Mouse (Mus musculus) hindbrain, embryonic 12.5 days (tissue): Measurements from ENCODE around the gene Ier5. TPM values are rescaled to one million over a fixed set of nuclear protein-coding genes. Genes with fewer than 3 reads are reported as not detected.

Experiments used
- ATAC-seq: fragments of 200-750 bp; cut with Nextera tagmentation; 2 replicates; pipeline ENCODE4 v1.8.0; 2017; ENCODE audit warnings: moderate TSS enrichment; ENCODE audit not compliant: low FRiP score
- H3K27ac ChIP-seq: fragments of 300-500 bp; sonication (generic); 2 replicates; pipeline ENCODE4 v1.5.1; 2016; ENCODE audit warnings: mild to moderate bottlenecking
- H3K27me3 ChIP-seq: fragments of 300-500 bp; sonication (generic); 2 replicates; pipeline ENCODE4 v1.6.1; 2016; ENCODE audit warnings: mild to moderate bottlenecking
- H3K36me3 ChIP-seq: fragments of 300-500 bp; sonication (generic); 2 replicates; pipeline ENCODE4 v1.6.1; 2016; ENCODE audit warnings: mild to moderate bottlenecking
- H3K4me1 ChIP-seq: fragments of 300-500 bp; sonication (generic); 2 replicates; pipeline ENCODE4 v1.6.1; 2016
- H3K4me2 ChIP-seq: fragments of 300-500 bp; sonication (generic); replicated peaks from 2 replicates; pipeline ENCODE4 v1.6.1; 2016; ENCODE audit warnings: mild to moderate bottlenecking
- H3K4me3 ChIP-seq: fragments of 300-500 bp; sonication (generic); 2 replicates; pipeline ENCODE4 v1.5.1; 2016; ENCODE audit warnings: mild to moderate bottlenecking
- H3K9ac ChIP-seq: fragments of 300-500 bp; sonication (generic); 2 replicates; pipeline ENCODE4 v1.6.1; 2016; ENCODE audit warnings: mild to moderate bottlenecking, moderate library complexity
- H3K9me3 ChIP-seq: fragments of 300-500 bp; sonication (generic); replicated peaks from 2 replicates; pipeline ENCODE4 v1.6.1; 2016; ENCODE audit warnings: mild to moderate bottlenecking
- WGBS: fragments of 180-500 bp; shearing (Covaris S2); methylation state at CpG from one replicate; pipeline ENCODE4 v1.1.7; 2016; 5-methylcytosine and 5-hydroxymethylcytosine counted together
- polyA plus RNA-seq: library from polyadenylated mRNA; unstranded; fragments of >200 nt; fragmentation: Nextera tagmentation; extraction: Ambion mirVana; gene quantifications from 2 replicates; pipeline ENCODE4 v1.2.1, GENCODE M21; 2016

The Ier5 gene
- polyA plus RNA-seq, 1 experiment from 2014 or later, result 16.5 TPM

DNA sequence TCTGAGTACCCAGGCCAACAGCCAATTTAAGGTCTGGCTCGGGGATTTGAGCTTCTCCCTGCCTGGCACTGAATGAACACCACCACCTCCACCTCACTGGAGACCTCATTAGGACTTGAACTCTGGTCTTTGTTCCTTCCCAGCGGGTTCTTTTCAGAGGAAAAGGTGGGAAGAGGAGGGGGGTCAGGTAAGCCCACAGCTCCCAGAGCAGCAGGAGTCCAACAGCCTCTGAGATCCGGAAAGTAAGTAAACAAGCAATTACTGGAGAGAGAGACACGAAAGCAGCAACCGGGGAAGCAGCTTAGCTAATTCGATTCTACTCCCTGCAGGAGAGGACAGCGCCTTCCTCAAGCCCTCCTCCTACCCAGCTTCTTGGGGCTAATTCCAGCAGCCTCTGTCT, 13.0 kb downstream of the Ier5 start:
- Histone ChIP-seq H3K9me3 (no peaks in the 10 kb centered on the region), H3K27ac (peak overlapping the region; percentile 46), H3K9ac (no peak overlapping the region), H3K4me1 (peaks cover 53% of the 10 kb centered on the region), H3K36me3 (no peaks in the 10 kb centered on the region), H3K27me3 (no peaks in the 10 kb centered on the region), H3K4me2 (no peak overlapping the region), H3K4me3 (no peak overlapping the region)
- ATAC-seq, result no peak
- WGBS, result 9% methylated on average over 7 of the region's 7 CpGs

DNA sequence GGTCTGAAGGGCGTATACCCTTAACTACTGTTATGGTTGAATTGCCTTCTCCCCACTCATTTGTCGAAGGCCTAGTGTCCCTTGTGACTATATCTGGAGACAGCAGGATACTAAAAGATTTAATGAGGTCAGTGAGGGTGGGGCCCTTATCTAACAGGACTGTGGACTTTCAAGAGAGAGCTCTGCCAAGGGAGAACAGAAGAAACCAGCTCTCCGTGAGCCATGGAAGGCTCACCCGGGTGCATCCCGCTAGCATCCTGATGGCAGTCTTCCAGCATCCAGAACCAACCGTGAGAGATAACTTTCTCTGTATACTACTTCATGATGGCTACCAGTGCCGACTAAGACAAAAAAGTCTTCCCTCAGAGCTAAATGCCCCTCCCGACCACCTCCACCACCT, 14.6 kb downstream of the Ier5 start:
- 49% methylated on average over 8 of the region's 8 CpGs for WGBS
- Histone ChIP-seq H3K4me2 (no peak overlapping the region), H3K4me3 (no peak overlapping the region), H3K27me3 (no peaks in the 10 kb centered on the region), H3K4me1 (peaks cover 53% of the 10 kb centered on the region), H3K27ac (no peak overlapping the region; the same call in 1 of the 2 replicates), H3K9me3 (no peaks in the 10 kb centered on the region), H3K9ac (no peak overlapping the region), H3K36me3 (no peaks in the 10 kb centered on the region)
- ATAC-seq, result no peak

DNA sequence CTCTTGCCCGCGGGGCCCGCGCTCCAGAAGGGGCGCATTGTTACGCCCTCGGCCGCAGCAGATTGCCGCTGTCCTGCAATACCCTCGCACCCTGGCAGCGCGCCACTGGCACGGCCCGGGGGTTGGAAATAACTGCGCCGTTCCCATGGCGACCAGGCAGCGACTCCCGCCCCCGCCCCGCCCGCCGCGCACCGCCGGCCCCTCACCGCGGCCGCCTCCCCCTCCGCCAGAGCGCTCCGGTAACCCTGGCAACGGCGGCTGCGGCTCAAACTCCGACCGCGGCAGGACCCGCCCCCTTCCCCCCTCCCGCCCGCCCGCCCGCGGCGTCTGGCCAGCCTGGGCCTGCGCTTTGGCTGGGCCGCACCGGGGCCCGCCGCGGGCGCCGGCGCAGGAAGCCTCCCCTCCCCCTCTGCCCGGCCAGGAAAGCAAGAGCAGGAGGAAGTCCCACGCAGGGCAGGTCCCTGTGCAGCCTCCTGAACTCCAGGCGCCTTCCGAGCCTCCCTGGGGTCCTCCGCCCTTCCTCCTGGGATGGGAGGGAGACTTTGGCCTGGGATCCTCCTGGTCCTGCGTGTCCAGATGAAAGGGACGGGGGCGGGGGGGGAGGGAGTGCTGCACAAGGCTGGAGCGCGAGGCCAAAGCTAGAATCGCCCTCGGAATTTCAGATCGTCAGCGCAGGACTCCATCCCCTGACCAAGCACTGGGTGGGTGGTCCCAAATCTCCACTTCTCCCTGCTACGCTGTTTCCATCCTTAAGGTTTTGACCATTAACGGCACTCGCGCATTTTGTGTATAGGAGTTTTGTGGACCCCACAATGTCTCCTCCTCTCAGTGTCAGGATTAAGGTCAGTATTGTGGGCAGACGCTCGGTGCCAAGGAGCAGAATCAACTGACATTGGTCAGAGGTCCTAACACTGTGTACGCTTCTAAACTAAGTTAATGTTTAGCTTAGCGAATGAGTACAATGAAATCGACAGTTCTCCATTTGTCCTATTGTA, 15.9 kb downstream of the Ier5 start:
- ATAC-seq, result peak; percentile 95
- H3K27ac ChIP-seq, result peak overlapping the region; percentile 99
- no peaks in the 10 kb centered on the region for H3K9me3 ChIP-seq
- H3K4me2 ChIP-seq, result peak overlapping the region; percentile 66
- peak overlapping the region; percentile 36 for H3K4me3 ChIP-seq
- no peaks in the 10 kb centered on the region for H3K27me3 ChIP-seq
- H3K4me1 ChIP-seq, result peaks cover 57% of the 10 kb centered on the region
- no peaks in the 10 kb centered on the region for H3K36me3 ChIP-seq
- WGBS, result 1% methylated on average over 38 of the region's 77 CpGs
- peak overlapping the region; percentile 74 for H3K9ac ChIP-seq

DNA sequence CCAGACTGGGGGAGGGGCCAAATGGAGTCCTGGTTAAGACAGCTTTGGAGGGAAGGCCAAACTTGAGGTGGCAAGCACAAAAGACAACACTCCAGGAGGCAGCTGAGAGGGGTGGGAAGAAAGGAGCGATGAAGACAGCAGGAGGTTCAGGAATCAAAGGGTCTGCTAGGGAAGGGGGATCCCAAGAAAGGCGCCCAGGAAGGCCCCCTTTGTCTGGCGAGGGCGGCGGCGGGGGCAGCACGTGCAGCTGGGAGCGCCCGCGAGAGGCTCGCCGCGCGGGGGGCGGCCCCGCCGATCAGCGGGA, 16.5 kb downstream of the Ier5 start:
- Histone ChIP-seq H3K36me3 (no peaks in the 10 kb centered on the region), H3K4me3 (peak overlapping the region; percentile 36), H3K4me2 (peak overlapping the region; percentile 66), H3K27me3 (no peaks in the 10 kb centered on the region), H3K27ac (peak overlapping the region; percentile 99), H3K9me3 (no peaks in the 10 kb centered on the region), H3K4me1 (peaks cover 63% of the 10 kb centered on the region), H3K9ac (peak overlapping the region; percentile 69)
- no peak; the same call in 1 of the 2 replicates for ATAC-seq
- 0% methylated on average over 14 of the region's 18 CpGs for WGBS

DNA sequence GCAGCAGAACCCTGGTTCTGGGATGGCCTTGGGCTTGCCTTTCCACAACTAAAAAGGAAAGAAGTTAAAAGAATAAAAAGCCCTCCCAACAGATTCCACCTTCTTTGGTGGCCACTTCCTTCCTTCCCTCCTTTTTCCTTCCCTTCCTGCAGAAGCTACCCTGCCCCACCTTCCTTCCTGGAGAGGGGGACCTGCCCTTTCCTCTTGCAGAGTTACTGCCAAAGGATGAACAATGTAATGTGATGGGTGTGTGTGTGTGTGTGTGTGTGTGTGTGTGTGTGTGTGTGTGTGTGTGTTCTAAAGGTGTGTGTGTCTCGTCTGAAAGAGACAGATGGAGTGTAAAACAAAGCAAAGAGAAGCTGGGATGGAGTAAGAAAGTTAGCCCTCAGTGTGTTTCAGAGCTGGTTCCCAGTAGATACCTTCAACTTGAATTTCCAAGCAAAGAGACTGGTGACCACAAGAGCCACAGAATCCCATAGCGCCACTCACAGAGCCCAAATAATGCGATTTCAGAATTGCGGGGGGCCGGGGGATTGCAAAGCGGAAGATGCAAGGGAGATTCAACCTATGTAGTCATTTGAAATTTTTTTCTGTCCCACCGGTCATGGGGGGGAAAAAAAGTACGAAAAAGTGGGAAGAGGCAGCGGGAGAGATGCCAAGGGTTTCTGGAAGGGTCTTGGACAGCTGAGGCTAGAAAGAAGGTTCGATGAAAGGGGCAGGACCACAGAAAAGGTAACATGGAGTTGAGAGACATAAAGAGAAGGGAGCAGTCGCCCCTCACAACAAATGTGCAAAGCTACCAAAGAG, 17.1 kb downstream of the Ier5 start:
- Histone ChIP-seq H3K27ac (peak overlapping the region; percentile 99), H3K4me2 (peak overlapping the region; percentile 66), H3K4me1 (peaks cover 69% of the 10 kb centered on the region), H3K36me3 (no peaks in the 10 kb centered on the region), H3K9me3 (no peaks in the 10 kb centered on the region), H3K9ac (peak overlapping the region; percentile 69), H3K4me3 (peak overlapping the region; percentile 36; the same call in 1 of the 2 replicates), H3K27me3 (no peaks in the 10 kb centered on the region)
- 5% methylated on average over 11 of the region's 11 CpGs for WGBS
- ATAC-seq, result no peak

DNA sequence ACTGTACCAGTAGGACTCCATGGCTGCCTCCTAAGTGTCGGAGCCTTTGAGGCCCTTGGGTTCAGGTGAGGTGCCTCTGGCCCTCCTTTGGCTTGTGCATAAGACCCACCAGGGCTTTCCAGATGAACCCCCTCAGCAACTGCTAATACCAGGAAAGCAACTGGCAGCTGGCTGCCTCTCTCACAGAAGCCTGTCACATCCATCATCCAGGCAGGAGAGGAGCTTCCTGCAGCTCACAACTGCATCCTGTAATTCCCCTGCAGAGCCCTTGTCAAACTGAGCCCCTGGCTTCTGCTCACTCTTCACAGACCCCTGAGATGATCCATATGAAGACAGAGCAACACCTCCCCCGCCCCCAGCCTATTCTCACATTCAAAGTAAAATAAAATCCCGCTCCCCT, 21.8 kb downstream of the Ier5 start:
- H3K4me2 ChIP-seq, result no peak overlapping the region
- H3K27me3 ChIP-seq, result no peaks in the 10 kb centered on the region
- H3K4me1 ChIP-seq, result peaks cover 48% of the 10 kb centered on the region
- WGBS, result 29% methylated on average over 3 of the region's 3 CpGs
- no peak overlapping the region for H3K9ac ChIP-seq
- no peak overlapping the region for H3K4me3 ChIP-seq
- H3K9me3 ChIP-seq, result no peaks in the 10 kb centered on the region
- H3K27ac ChIP-seq, result peak overlapping the region; percentile 70
- peak; percentile 41 for ATAC-seq
- no peaks in the 10 kb centered on the region for H3K36me3 ChIP-seq

DNA sequence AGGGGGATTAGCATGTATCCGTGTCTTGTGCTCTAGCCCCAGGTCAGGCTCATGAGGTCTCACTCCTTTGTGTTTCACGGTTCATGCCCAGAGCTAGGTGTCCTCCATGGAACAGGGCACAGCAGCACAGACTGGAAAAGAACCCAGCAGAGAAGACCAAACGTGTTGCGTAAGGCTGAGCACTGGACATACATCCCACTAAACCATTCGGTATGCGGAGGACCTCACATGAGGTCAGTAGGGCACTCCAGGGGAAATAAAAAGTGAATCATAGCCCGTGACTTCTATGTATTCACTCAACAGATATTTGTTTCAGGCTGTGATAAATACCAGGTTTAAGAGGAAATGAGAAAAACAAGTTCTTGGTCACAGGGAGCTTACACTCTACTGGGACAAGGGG, 23.6 kb downstream of the Ier5 start:
- Histone ChIP-seq H3K27ac (no peak overlapping the region), H3K9ac (no peak overlapping the region), H3K9me3 (no peaks in the 10 kb centered on the region), H3K27me3 (no peaks in the 10 kb centered on the region), H3K4me3 (no peak overlapping the region), H3K36me3 (no peaks in the 10 kb centered on the region), H3K4me1 (peaks cover 49% of the 10 kb centered on the region), H3K4me2 (no peak overlapping the region)
- no peak for ATAC-seq
- 86% methylated on average over 7 of the region's 7 CpGs for WGBS

DNA sequence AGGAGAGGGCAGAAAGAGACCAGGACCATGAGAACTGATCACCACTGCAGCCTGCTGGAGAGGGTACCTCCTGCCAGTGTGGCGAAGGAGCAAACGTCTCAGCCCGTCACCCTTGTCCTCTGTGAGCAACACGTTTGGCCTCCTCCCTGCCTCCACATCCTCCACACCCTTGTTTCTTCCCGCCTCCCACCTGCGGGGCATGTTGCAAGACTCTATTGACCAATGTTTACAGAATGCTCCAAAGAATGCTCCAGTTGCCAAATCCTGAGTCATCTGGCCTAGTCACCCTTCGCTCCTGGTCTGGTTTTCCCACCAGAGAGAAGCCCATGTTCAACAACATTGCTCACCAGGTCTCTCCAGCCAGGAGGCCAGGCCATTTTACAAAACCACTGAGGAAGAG, 24.6 kb downstream of the Ier5 start:
- Histone ChIP-seq H3K36me3 (no peaks in the 10 kb centered on the region), H3K4me2 (no peak overlapping the region), H3K4me1 (peaks cover 51% of the 10 kb centered on the region), H3K27ac (no peak overlapping the region), H3K9me3 (no peaks in the 10 kb centered on the region), H3K27me3 (no peaks in the 10 kb centered on the region), H3K9ac (no peak overlapping the region), H3K4me3 (no peak overlapping the region)
- ATAC-seq, result no peak
- WGBS, result 67% methylated on average over 7 of the region's 7 CpGs

DNA sequence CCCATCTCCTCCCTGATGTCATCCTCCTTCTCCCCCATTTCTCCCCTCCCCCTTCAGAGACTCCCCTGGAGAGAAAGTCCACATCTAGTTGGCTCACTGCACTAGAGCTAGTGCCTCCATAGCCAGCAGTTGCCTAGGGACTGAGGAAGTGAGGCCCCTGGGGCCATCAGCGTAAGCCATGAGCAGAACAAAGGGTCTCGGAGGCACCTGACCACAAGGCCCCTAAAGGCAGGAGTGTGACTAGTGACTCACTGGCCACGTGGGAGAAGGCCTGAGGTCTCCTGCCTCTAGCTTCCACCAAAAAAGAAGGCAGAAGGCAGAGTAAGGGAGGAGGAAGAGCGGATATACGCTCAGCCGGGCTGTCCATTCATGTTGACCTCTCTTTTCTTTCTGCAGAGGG, 25.5 kb downstream of the Ier5 start:
- H3K4me1 ChIP-seq, result peaks cover 50% of the 10 kb centered on the region
- H3K4me2 ChIP-seq, result no peak overlapping the region
- no peak for ATAC-seq
- 68% methylated on average over 6 of the region's 6 CpGs for WGBS
- no peak overlapping the region for H3K27ac ChIP-seq
- no peaks in the 10 kb centered on the region for H3K27me3 ChIP-seq
- H3K36me3 ChIP-seq, result no peaks in the 10 kb centered on the region
- no peak overlapping the region for H3K9ac ChIP-seq
- H3K9me3 ChIP-seq, result no peaks in the 10 kb centered on the region
- H3K4me3 ChIP-seq, result no peak overlapping the region

DNA sequence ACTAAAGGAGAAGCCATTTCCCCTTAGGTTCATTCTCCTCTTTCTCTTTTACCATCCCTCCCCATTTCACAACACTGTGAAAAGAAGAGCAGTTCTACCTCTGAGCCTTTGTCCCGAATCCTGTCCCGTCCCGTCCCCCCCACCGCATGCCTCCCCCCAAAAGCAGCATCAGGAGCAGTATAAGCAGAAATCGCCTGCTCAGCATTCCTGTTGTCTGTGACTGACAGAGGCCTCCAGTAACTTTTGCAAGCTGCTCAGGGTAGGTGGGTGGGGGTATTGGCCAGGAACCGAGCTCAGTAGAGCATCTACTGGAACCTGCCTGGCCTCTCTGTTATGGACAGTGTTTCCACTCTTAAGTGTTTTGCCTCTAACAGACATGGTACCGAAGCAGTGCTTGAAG, 26.3 kb downstream of the Ier5 start:
- Histone ChIP-seq H3K4me2 (no peak overlapping the region), H3K36me3 (no peaks in the 10 kb centered on the region), H3K9me3 (no peaks in the 10 kb centered on the region), H3K4me3 (no peak overlapping the region), H3K4me1 (peaks cover 43% of the 10 kb centered on the region), H3K9ac (0 out of 2 replicates have a peak overlapping the region, but pooled peaks have one; percentile 4), H3K27ac (peak overlapping the region; percentile 35; the same call in 1 of the 2 replicates), H3K27me3 (no peaks in the 10 kb centered on the region)
- WGBS, result 27% methylated on average over 7 of the region's 7 CpGs
- ATAC-seq, result no peak

DNA sequence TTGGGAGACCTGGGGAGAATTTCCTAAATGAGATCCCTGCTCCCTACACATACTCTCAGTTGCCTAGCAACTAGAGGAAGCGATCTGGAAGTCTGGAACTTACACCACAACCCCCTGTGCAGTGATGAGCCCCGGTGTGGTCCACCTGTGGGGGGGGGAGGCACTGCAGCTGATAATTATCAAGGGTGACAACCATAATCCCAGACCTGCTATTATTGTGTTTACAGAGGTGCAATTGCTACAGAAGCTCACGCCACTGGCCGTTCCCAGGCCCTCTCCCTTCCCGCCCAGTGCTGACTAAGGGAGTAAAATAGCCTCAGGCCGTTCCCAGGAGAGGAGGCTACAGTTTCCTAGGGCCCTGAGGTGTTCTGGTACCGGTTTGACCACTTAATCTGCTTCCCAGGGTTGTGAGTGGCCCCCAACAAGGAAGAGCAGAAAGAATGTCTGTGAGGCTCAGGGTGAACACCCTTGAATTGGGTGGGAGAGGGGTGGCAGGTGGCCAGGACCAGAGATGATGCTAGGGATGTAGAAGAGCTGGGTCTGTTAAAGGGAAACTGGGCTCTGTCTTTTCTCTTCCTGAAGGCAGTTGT, 28.1 kb downstream of the Ier5 start:
- H3K4me3 ChIP-seq, result no peak overlapping the region
- 25% methylated on average over 7 of the region's 7 CpGs for WGBS
- H3K9me3 ChIP-seq, result no peaks in the 10 kb centered on the region
- H3K27me3 ChIP-seq, result no peaks in the 10 kb centered on the region
- no peaks in the 10 kb centered on the region for H3K36me3 ChIP-seq
- H3K27ac ChIP-seq, result no peak overlapping the region
- no peak overlapping the region for H3K9ac ChIP-seq
- ATAC-seq, result 0 out of 2 replicates have a peak, but pooled peaks have one; percentile 23
- H3K4me1 ChIP-seq, result peaks cover 30% of the 10 kb centered on the region
- H3K4me2 ChIP-seq, result no peak overlapping the region
